Mouse (Mus musculus) adipocyte (in vitro differentiated cells): Measurements from ENCODE around the gene Lrg1.
A peak's percentile ranks its signal among the peaks of the same experiment; 100 is the strongest.
"Not testable (repeated sequence)": the region's sequence is repeated elsewhere in the genome, so short reads cannot be mapped to it uniquely, and the experiment has no call there.

Experiments
- DNase-seq: peaks from one replicate; pipeline ENCODE4 v3.0.0-alpha.2; 2016; ENCODE audit warnings: low spot score

The Lrg1 gene

GRCm38 (mm10) chr17:56108334-56109044 is 13.3 kb downstream of the Lrg1 start:
- DNase-seq: peak; percentile 89

- DNase-seq: peak; percentile 58
Observed at GRCm38 (mm10) chr17:56107736-56108135, 14.1 kb downstream of the Lrg1 start.

GRCm38 (mm10) chr17:56106981-56107380 is 14.8 kb downstream of the Lrg1 start:
- no peak for DNase-seq

GRCm38 (mm10) chr17:56106436-56106835 is 15.4 kb downstream of the Lrg1 start:
- peak; percentile 65 for DNase-seq

- peak; percentile 82 for DNase-seq
Observed at GRCm38 (mm10) chr17:56104821-56105220, 17.0 kb downstream of the Lrg1 start.

- DNase-seq: peak; percentile 92
Observed at GRCm38 (mm10) chr17:56103465-56104285, 18.1 kb downstream of the Lrg1 start.

- DNase-seq: no peak
Observed at GRCm38 (mm10) chr17:56102927-56103326, 18.9 kb downstream of the Lrg1 start.

GRCm38 (mm10) chr17:56102158-56102557 is 19.6 kb downstream of the Lrg1 start:
- no peak for DNase-seq

- DNase-seq: peak; percentile 93
Observed at GRCm38 (mm10) chr17:56100811-56101210, 21.0 kb downstream of the Lrg1 start.

- peak; percentile 80 for DNase-seq
Observed at GRCm38 (mm10) chr17:56098711-56099572, 22.9 kb downstream of the Lrg1 start.

GRCm38 (mm10) chr17:56098180-56098579 is 23.6 kb downstream of the Lrg1 start:
- no peak for DNase-seq

- DNase-seq: no peak
Observed at GRCm38 (mm10) chr17:56096883-56097282, 24.9 kb downstream of the Lrg1 start.

GRCm38 (mm10) chr17:56092794-56093193 is 29.0 kb downstream of the Lrg1 start:
- DNase-seq: peak; percentile 67

GRCm38 (mm10) chr17:56092312-56092711 is 29.5 kb downstream of the Lrg1 start:
- DNase-seq: no peak

- DNase-seq: peak; percentile 77
Observed at GRCm38 (mm10) chr17:56080781-56081585, 40.8 kb downstream of the Lrg1 start.

- DNase-seq: no peak
Observed at GRCm38 (mm10) chr17:56079921-56080320, 41.9 kb downstream of the Lrg1 start.

- DNase-seq: peak; percentile 100
Observed at GRCm38 (mm10) chr17:56078880-56079795, 42.7 kb downstream of the Lrg1 start, which contains the start of gene Hdgfl2. TSS of gene Hdgfl2 (plus strand) at chr17:56079634.

- DNase-seq: not testable (repeated sequence)
Observed at GRCm38 (mm10) chr17:56078361-56078760, 43.4 kb downstream of the Lrg1 start.

- no peak for DNase-seq
Observed at GRCm38 (mm10) chr17:56077523-56077922, 44.3 kb downstream of the Lrg1 start.

GRCm38 (mm10) chr17:56074827-56075208 is 47.0 kb downstream of the Lrg1 start, which contains the start of gene Ubxn6:
TSS of gene Ubxn6 (minus strand) at chr17:56075028.
- peak; percentile 97 for DNase-seq
